Mouse (Mus musculus) spleen, adult 2 months (tissue): ENCODE results near the gene 1700003H04Rik.

ENCODE experiments used
- CTCF ChIP-seq: fragments of 200-500 bp; IDR thresholded peaks from 2 replicates; pipeline ENCODE4 v1.5.1; 2011; ENCODE audit warnings: mild to moderate bottlenecking, inconsistent platforms; ENCODE audit not compliant: insufficient read depth, insufficient read length, insufficient replicate concordance; ENCODE audit errors: extremely low read depth
- POLR2A ChIP-seq: fragments of 200-500 bp; IDR thresholded peaks from 2 replicates; pipeline ENCODE4 v1.6.1; 2011; ENCODE audit warnings: low read depth, low read length, inconsistent platforms

DNA sequence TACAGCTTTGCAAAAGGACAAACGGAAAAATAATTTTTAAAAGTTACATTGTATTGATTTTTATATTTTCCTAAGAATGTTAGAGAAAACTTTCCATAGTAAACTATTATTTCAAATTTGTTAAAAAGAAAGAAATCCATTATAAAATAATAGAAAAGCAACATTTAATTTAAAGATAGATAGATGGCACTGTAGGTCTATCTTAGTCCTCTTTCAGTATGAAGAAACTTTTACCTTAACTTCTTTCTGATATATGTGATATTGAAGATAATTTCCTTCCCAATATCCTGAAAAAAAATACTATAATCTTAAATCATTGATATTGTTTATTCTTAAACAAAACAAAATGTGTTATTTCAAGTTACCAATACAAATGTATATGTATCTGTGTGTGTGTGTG lies 24.6 kb upstream of the 1700003H04Rik start:
- TF ChIP-seq CTCF (no peak), POLR2A (no peak)
